Mouse (Mus musculus) liver, adult 2 months (tissue): ENCODE results near the gene Adamts20.

ENCODE experiments used
- CTCF ChIP-seq: fragments of 200-500 bp; IDR thresholded peaks from 2 replicates; pipeline ENCODE4 v1.5.1; 2011; ENCODE audit warnings: low read depth, low read length, control low read depth
- POLR2A ChIP-seq: fragments of 200-500 bp; IDR thresholded peaks from 2 replicates; pipeline ENCODE4 v1.6.1; 2011; ENCODE audit warnings: low read length, control low read depth; ENCODE audit not compliant: insufficient read depth; ENCODE audit errors: extremely low read depth

- no peak for TF ChIP-seq CTCF
- no peak for TF ChIP-seq POLR2A
Observed at GRCm38 (mm10) chr15:94444437-94445136, 20.6 kb downstream of the Adamts20 start.
